Mouse (Mus musculus) cortical plate, adult 2 months (tissue): ENCODE measurements around the gene Gdf11. TPM values are rescaled to one million over a fixed set of nuclear protein-coding genes. Genes with fewer than 3 reads are reported as not detected.

ENCODE experiments used
- H3K27ac ChIP-seq: fragments of 200-500 bp; 2 replicates; pipeline ENCODE4 v1.5.1; 2012; ENCODE audit warnings: low read length, control low read depth, inconsistent platforms; ENCODE audit not compliant: insufficient read depth
- H3K4me1 ChIP-seq: fragments of 200-500 bp; 2 replicates; pipeline ENCODE4 v1.6.1; 2011; ENCODE audit warnings: low read length; ENCODE audit not compliant: control insufficient read depth, insufficient read depth
- H3K4me3 ChIP-seq: fragments of 200-500 bp; 2 replicates; pipeline ENCODE4 v1.5.1; 2011; ENCODE audit warnings: mild to moderate bottlenecking, low read length, control low read depth; ENCODE audit not compliant: insufficient read depth
- CTCF ChIP-seq: fragments of 200-500 bp; IDR thresholded peaks from 2 replicates; pipeline ENCODE4 v1.5.1; 2011; ENCODE audit warnings: mild to moderate bottlenecking, control low read depth, low read length; ENCODE audit not compliant: insufficient read depth; ENCODE audit errors: extremely low read depth
- POLR2A ChIP-seq: fragments of 200-500 bp; IDR thresholded peaks from 2 replicates; pipeline ENCODE4 v1.6.1; 2011; ENCODE audit warnings: mild to moderate bottlenecking, low read length, control low read depth; ENCODE audit not compliant: insufficient read depth; ENCODE audit errors: extremely low read depth
- polyA plus RNA-seq: library from polyadenylated mRNA; depleted of rRNA; stranded (reverse); fragments of >200 nt; gene quantifications from 2 replicates; pipeline ENCODE4 v1.2.3, GENCODE M21; 2012; rRNA removed

The Gdf11 gene
- polyA plus RNA-seq = 7.2 TPM in 2 replicates

DNA sequence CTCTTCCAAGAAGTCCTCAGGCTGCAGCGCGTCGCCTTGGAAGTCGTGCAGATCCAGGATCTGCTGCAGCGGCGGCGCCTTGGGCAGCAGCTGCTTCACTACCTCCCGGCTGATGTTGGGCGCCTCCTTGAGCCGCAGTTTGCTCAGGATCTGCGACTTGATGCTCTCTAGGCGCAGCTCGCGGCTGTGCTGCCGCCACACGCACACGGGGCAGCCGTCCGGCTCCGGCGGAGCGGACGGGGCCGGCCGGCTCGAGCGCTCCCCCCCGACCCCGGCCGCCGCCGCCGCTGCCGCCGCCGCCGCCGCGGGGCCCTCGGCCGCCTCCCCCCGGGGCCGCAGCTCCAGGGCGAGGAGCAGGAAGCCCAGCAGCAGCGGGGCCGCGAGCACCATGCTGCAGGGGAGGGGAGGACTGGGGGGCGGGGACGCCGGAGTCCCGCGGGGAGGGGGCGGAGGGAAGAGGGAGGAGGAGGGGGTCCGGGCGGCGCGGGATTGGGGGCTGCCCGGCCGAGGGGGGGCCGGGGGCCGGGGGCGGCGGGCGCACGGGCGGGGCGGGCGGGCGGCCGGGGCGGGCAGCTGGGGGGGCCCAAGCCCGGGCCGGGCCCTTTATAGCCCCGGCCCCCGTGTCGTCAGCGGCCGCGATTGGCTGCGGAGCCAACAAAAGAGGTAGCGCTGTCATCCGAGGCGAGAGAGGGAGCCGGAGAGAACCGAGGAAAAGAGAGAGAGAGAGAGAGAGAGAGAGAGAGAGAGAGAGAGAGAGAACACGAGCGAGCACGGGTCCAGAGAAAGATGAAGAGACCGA, at the start of gene Gdf11:
TSS of gene Gdf11 (minus strand) at position 423 of the 799 bp plus-strand sequence.
- no peaks in the 10 kb centered on the region for H3K4me1 ChIP-seq
- H3K27ac ChIP-seq = no peak within 1 kb of the TSS
- peak within 1 kb of the TSS; percentile 65 for H3K4me3 ChIP-seq
- TF ChIP-seq CTCF (no peak), POLR2A (no peak)

DNA sequence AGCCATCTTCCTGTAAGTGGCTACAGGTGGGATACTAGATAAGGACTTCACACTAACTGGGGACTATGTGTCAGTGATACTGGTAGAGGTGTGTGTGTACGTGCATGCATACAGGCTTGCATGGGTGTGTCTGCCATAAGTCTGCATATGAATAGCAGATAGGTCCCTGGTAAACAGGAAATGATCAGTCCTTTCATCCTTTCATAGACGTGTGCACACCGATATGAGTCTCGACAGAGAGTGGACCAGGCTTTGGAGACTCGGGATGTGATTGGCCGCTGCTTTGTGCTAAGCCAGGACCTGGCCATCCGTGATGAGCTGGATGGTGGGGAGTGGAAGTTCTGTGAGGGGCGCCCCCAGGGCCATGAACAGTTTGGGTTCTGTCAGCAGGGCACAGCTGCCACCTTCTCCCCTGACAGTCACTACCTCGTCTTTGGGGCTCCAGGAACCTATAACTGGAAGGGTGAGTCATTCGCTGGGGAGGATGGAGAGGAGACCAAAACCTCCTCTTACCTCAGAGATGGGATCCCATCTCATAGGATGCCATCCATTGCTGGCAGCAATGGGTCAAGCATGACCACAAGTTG, 49.0 kb upstream of the Gdf11 start:
- TF ChIP-seq CTCF (no peak), POLR2A (no peak)
- no peak overlapping the region for H3K4me3 ChIP-seq
- H3K27ac ChIP-seq = no peak overlapping the region
- no peaks in the 10 kb centered on the region for H3K4me1 ChIP-seq

DNA sequence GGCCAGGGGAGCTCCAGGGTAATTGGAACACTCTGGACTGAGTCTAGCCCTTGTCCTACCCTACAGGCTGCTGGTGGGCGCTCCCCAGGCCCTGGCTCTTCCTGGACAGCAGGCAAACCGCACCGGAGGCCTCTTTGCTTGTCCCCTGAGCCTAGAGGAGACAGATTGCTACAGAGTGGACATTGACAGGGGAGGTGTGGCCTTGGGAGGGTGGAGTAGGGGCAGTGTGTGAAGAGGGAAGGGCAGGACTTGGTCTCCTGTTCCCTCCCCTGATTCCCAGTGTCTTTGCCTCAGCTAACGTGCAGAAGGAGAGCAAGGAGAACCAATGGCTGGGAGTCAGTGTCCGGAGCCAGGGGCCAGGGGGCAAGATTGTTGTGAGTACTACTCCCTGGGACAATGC, 47.5 kb upstream of the Gdf11 start:
- Histone ChIP-seq H3K27ac (no peak overlapping the region), H3K4me1 (no peaks in the 10 kb centered on the region), H3K4me3 (no peak overlapping the region)
- TF ChIP-seq CTCF = no peak
- no peak for TF ChIP-seq POLR2A

DNA sequence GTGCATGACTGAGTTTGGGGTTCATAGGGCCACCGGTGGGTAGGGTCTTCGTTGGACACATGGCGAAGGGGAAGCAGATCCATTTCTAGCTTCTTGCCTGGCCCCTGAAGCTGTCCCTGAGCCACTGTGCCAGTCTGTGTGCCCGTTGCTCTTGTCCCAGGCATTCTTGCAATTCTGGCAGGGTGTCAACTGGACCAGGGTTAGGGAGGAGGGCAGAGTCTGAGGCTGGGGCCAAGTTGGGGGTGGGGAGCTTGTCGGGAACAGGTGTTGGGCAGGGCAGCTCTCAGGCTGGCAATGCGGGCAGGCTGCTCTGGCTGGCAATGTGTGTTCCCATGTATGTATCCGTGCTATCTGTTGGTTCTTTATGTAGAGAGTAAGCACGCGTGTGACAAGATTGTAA, 46.9 kb upstream of the Gdf11 start:
- TF ChIP-seq POLR2A (no peak), CTCF (no peak)
- no peaks in the 10 kb centered on the region for H3K4me1 ChIP-seq
- H3K27ac ChIP-seq = no peak overlapping the region
- H3K4me3 ChIP-seq = no peak overlapping the region

DNA sequence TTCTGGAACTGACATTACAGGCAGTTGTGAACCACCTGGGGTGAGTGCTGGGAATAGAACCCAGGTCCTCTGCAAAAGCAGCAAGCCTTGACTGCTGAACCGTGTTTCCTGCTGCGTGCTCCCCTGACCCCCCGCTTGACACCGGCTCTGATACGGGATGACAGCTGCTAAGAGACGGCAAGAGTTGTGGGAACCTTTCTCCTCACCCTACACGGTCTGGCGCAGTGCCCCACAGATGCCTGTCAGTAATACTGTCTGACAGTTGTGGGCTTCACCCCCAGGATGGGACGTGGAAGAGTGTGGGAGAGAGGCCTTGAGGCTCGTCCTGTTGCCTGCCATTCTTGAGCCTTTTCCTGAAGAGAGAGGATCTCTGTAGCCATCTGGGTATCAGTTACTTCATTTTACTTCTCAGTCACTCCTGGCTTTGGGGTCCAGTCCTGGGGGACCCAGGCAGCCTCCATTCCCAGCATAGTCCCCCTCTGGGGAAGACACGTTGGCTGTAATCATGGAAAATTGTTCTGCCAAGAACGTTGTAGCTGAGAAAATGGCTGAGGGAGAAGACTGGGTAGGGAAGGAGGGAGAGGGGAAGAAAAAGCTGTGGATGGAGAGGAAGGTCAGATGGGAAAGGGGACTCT, 46.4 kb upstream of the Gdf11 start:
- Histone ChIP-seq H3K4me3 (no peak overlapping the region), H3K4me1 (no peaks in the 10 kb centered on the region), H3K27ac (no peak overlapping the region)
- TF ChIP-seq CTCF = no peak
- no peak for TF ChIP-seq POLR2A

DNA sequence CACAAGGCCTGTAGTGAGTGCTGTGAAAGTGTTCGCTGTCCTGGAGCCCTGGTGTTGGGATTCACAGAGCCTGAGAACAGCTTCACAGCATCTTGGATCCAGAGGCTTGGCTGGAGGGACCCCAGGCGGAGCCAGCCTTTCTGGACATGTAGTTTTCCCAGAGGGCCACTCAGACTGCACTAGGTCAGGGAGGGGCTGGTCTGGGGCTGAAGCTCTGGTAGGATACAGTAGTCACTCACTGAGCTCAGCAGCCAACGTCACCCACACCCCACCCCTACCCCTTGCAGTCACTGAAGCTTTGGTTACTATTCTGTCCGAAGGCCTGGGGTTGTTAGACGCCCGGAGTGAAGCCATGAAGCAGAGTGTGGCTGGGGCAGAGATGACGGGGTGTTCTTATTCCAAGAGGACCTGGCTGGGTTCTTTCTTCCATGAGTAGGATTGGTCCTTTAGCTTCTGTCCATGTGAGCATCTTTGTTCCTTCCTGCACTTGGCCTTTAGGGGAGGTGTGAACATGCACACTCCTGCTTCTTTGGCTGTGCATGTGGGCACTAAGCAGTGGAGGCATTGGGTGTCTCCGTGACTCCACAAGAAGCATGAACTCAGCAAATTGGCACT, 44.4 kb upstream of the Gdf11 start:
- Histone ChIP-seq H3K27ac (no peak overlapping the region), H3K4me3 (0 out of 2 replicates have a peak overlapping the region, but pooled peaks have one; percentile 5), H3K4me1 (no peaks in the 10 kb centered on the region)
- TF ChIP-seq CTCF (no peak), POLR2A (no peak)

DNA sequence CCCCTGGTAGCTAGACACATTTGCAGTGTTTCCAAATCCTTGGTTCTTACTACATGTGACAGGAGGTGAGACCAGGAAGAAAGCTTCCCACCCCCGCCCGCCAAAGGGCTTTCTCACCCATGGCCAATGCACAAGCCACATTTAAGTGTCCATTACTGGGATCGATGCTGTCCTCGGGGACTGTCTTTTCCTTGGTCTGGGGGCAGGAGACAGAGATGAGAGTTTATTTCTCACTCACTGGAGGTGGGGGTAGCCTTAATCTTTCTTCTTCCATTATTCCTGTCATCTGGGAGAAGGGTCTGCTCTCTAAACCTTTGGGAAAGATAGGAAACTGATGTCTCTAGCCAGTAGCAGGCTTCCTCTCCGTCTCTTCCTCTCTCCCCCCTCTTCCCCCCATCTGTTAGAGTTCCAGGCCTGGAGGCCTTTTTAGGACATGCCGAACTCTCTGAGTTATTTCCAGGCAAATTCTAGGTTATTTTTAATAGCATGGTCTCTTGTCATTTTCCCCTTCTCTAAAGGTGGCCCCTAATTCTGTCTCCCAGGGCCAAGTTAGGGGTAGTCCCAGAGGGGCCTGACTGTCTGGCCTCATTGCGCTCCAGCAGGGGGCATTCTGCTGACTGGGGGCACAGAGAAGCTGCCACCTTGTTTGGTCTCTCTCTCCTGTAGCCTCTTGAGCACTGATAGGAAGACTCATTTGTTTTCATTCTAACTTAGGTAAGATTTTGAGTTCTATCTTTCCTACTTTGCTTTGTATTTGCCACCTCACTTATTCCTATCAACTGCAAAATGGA, 43.7 kb upstream of the Gdf11 start:
- TF ChIP-seq CTCF (no peak), POLR2A (no peak)

DNA sequence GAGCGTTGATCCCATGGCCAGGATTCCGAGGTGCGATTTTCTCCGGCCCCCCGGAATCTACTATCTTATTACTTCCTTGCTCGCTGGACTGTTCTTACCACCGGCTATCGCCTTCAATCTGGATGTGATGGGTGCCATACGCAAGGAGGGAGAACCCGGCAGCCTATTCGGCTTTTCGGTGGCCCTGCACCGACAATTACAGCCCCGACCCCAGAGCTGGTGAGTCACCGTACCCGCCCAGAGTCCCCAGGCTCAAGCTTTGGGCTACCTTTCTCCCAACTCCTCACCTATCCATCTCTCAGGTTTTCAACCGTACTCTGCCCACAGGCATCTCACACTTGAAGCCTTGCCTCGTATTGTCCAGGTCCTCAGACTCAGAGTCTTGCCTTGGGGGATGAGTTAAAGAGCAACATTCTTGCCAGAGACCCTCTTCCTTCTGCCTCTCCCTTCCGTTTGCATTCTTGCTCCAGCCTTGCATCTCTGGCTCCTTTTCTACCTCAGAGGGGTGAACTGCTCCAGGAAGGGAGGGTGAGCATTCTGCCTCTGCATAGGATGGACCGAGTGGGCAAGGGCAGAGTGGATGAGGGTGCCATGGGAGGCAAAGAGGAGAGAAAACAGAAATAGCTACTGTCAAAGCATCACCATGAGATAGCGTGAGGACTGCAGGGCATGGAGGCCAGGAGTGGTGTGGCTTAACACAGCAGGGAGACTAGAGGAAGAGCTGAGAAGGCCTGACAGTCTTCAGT, 42.6 kb upstream of the Gdf11 start:
- H3K27ac ChIP-seq = no peak overlapping the region
- TF ChIP-seq POLR2A (no peak), CTCF (no peak)
- peak overlapping the region; percentile 32 for H3K4me3 ChIP-seq
- no peaks in the 10 kb centered on the region for H3K4me1 ChIP-seq

More for the DNA sequence above, 43.7 kb upstream of the Gdf11 start:
- Histone ChIP-seq H3K27ac (no peak overlapping the region), H3K4me1 (no peaks in the 10 kb centered on the region), H3K4me3 (peak overlapping the region; percentile 32; the same call in 1 of the 2 replicates)
